Mouse (Mus musculus) adrenal gland, adult 8-10 months (tissue): ENCODE measurements around the gene Gbp5. TPM values are rescaled to one million over a fixed set of nuclear protein-coding genes. Genes with fewer than 3 reads are reported as not detected.
"Not testable (repeated sequence)": the region's sequence is repeated elsewhere in the genome, so short reads cannot be mapped to it uniquely, and the experiment has no call there.

Source experiments
- DNase-seq: peaks from one replicate; pipeline ENCODE4 v3.0.0; 2022
- total RNA-seq, 4 experiments: library from RNA; stranded (reverse); gene quantifications; 2 replicates each; pipeline ENCODE4 v1.2.4; 2022

Gene Gbp5
- total RNA-seq, 4 experiments from 2014 or later: 3.1 to 5.2 (median 4.3) TPM

GRCm38 (mm10) chr3:142542776-142543175, 49.0 kb downstream of the Gbp5 start:
- not testable (repeated sequence) for DNase-seq

- DNase-seq: no peak
Measured at GRCm38 (mm10) chr3:142546690-142547089, 52.9 kb downstream of the Gbp5 start.

GRCm38 (mm10) chr3:142550052-142550676, 56.4 kb downstream of the Gbp5 start:
- DNase-seq: no peak

DNA sequence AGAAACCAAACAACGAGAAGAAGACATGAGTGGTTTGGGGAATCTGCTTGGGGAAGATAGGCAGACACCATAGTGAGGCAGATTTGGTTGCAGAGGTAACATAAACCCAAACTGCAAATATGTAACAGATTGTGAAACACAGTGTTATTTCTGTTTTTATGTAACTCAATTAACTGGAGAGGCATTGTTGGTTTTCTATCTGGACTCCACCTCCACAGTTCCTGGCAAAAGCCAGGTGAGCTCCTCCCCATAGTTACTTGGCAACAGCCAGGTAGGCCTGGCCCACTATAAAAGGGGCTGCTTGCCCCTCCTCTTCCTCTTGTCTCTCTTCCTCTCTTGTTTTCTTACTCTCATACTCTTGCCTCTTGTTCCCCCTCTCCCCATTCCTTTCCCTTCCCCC, 60.8 kb downstream of the Gbp5 start:
- no peak for DNase-seq

- no peak for DNase-seq
Measured at GRCm38 (mm10) chr3:142555623-142556022, 61.8 kb downstream of the Gbp5 start.

DNA sequence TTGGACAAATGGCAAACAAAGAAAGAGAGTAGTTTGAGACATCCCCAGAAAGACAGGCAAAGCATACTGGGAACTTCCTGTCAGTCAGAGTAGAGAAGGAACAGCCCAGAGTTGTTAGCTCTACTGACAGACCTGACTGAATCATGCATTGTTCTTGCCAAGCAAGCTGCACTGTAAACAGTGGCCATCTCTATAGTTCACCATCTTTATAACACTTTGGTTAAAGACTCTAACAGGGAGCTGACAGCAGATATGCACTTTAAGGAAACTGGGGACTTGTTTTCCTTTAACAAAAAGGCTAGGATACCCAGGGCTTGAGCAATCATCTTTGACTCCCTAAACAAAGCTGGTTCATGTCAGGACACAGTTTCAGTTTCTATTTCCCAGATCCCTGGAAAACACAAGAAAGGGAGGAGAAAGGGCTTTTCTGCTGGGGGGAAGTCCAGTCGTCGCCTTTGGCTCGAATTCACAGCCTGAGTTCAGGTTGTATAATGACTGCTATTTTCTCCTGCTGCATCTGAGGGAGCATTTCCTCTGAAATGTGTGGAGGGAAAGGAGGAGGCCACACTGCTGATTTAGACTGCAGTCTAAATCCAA, 66.0 kb downstream of the Gbp5 start, which contains the start of gene Gbp3:
Gbp3 (plus strand) TSS at position 395 of the 597 bp plus-strand sequence.
- DNase-seq: peak; percentile 24

GRCm38 (mm10) chr3:142560296-142560948, 66.6 kb downstream of the Gbp5 start:
- peak; percentile 83 for DNase-seq

DNA sequence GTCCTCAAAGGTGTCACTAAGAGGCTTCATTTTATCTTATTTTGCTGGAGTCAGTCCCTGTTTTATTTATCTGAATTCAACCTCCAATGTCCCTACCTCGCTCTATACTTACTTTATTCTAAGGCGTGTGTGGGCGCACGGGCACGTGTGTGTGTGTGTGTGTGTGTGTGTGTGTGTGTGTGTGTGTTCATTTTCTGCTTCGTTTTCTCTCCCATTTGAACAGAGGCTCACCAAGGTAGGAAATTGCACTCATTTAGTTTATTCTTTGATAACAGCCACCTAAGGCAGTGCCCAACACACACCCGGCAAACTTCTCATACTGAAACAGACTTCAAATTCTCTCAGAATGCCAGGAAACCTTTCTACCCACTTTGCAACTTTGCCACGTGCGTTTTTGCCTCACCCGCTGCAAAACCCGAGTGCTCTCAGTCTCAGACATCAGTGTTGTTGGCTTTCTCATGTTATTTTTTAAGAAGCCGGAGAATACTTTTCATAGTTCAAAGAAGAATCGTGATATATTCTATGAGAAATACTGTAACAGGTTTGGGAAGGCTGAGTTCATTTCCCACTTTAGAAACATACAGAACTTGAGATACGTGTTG, 67.4 kb downstream of the Gbp5 start:
- no peak for DNase-seq

DNA sequence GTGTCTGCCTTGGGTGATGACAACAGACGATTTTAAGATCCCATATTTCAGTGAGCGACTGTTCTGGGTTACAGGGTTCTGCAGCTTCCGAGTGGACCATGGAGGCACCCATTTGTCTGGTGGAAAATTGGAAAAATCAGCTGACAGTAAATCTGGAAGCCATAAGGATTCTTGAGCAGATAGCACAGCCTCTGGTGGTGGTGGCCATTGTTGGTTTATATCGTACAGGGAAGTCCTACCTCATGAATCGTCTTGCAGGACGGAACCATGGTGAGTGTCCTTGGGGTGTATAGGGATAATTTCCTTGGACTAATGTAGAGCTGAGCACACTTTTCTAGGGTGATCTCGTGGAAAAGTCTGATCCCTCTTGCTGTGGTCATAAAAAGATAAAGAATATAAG, 67.9 kb downstream of the Gbp5 start:
- no peak for DNase-seq

GRCm38 (mm10) chr3:142567490-142567889, 73.7 kb downstream of the Gbp5 start:
- not testable (repeated sequence) for DNase-seq

DNA sequence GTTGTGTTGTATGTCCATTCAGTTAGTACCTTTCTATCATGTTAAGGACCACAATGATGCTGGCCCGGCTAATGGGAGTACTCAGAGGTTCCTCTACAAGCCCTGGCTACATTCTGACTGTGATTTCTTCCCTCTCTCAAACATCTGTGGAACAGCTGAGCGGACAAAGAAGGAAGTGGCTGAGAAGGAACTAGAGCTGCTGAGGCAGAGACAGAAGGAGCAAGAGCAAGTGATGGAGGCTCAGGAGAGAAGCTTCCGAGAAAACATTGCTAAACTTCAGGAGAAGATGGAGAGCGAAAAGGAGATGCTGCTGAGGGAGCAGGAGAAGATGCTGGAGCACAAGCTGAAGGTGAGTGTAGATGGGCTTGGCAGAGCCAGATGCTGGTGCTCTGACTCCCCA, 77.0 kb downstream of the Gbp5 start:
- no peak for DNase-seq

Other genes with a start within 250 kb of the Gbp5 start
- 10 to 100 TPM; 40.7 to 88.6 (median 54.4) TPM for gene Pdlim5, start 98.3 kb upstream of the Gbp5 start, total RNA-seq
- 10 to 100 TPM; 16.1 to 23.3 (median 17.2) TPM for gene Gbp7, start 36.4 kb downstream of the Gbp5 start, total RNA-seq
- 10 to 100 TPM in 2 of 4 experiments, 1 to 10 TPM in 2; 7.1 to 14.0 (median 9.8) TPM for gene Gbp3, start 66.0 kb downstream of the Gbp5 start, total RNA-seq
- gene Gbp2b, start 100.9 kb downstream of the Gbp5 start, total RNA-seq: under 1 TPM; 0.37 to 0.43 (median 0.39) TPM
- 10 to 100 TPM; 15.3 to 21.3 (median 17.4) TPM for gene Gbp2, start 126.6 kb downstream of the Gbp5 start, total RNA-seq
- gene Kyat3, start 207.1 kb downstream of the Gbp5 start, total RNA-seq: 10 to 100 TPM; 13.6 to 25.6 (median 19.1) TPM